Mouse (Mus musculus): ENCODE data around the gene Dlx2.

DNA sequence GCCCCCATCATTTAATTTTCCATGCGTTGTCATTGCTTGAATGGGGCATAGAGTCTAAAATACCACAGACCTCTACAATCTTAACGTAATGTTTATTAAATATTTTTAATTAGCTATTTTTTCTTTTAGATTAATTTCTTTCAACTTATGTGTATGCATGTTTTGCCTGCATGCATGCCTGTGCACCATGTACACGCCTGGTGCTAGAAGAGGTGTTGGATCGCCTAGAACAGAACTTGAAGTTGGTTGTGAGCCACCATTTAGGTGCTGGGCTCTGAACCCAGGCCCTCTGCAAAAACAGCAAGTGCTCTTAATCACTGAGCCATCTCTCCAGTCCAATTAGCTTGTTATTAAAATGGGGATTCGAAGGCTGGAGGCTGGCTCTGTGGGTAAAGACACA lies 34.9 kb upstream of the Dlx2 start:
- TF ChIP-seq CTCF (IDR thresholded peaks at IDR 0.05; ENCODE audit: control insufficient read depth, insufficient read depth, insufficient read length) (no peak), CEBPB (IDR thresholded peaks at IDR 0.05; ENCODE audit: low read depth) (no peak)

All from C2C12 (cell line).